Mouse (Mus musculus) left cerebral cortex, postnatal 4 days (tissue): ENCODE results near the gene Sytl1. TPM values are rescaled to one million over a fixed set of nuclear protein-coding genes. Genes with fewer than 3 reads are reported as not detected.

ENCODE experiments used
- DNase-seq: peaks from one replicate; pipeline ENCODE4 v3.0.0-alpha.2; 2022
- intact Hi-C: fragments of 180-260 bp; cut with DNase I; formaldehyde crosslinking; loops from one replicate; pipeline ENCODE4 v1.15.1; 2025
- total RNA-seq, 2 experiments: library from RNA; stranded (reverse); gene quantifications; 2 replicates each; pipeline ENCODE4 v1.2.3; 2021

Gene Sytl1
- total RNA-seq, 2 experiments from 2014 or later, result 0.42 to 0.44 TPM

GRCm38 (mm10) chr4:133218745-133219144 is 44.2 kb downstream of the Sytl1 start:
- no peak for DNase-seq
- intact Hi-C loops, result loop anchor here (5.0 to 10.0 kb wide), 2 partner anchors 79 to 204 kb away; partner anchors contain the start of gene Ahdc1

- peak; percentile 77 for DNase-seq
- intact Hi-C loops, result loop anchor here (5.0 to 10.0 kb wide), 2 partner anchors 80 to 203 kb away; partner anchors contain the start of gene Ahdc1
Measured at GRCm38 (mm10) chr4:133217641-133218040, 45.3 kb downstream of the Sytl1 start.

GRCm38 (mm10) chr4:133213661-133214060 is 49.3 kb downstream of the Sytl1 start:
- no peak for DNase-seq

GRCm38 (mm10) chr4:133213268-133213590 is 49.7 kb downstream of the Sytl1 start:
- no peak for DNase-seq
- intact Hi-C loops, result loop anchor here (10.0 kb wide), 1 partner anchor 198 kb away; the partner anchor contains the start of gene Ahdc1

More at GRCm38 (mm10) chr4:133213661-133214060, 49.3 kb downstream of the Sytl1 start:
- intact Hi-C loops, result loop anchor here (10.0 kb wide), 1 partner anchor 199 kb away; the partner anchor contains the start of gene Ahdc1

GRCm38 (mm10) chr4:133212562-133213267 is 50.2 kb downstream of the Sytl1 start:
- peak; percentile 89 for DNase-seq
- intact Hi-C loops, result loop anchor here (10.0 kb wide), 1 partner anchor 198 kb away; the partner anchor contains the start of gene Ahdc1

- intact Hi-C loops, result loop anchor here (10.0 kb wide), 1 partner anchor 197 kb away; the partner anchor contains the start of gene Ahdc1
- no peak for DNase-seq
Measured at GRCm38 (mm10) chr4:133211751-133212561, 51.0 kb downstream of the Sytl1 start, which contains the start of the genes Cd164l2 and Gpr3. Gene Cd164l2 (plus strand): TSS chr4:133212131. Gene Gpr3 (minus strand): TSS chr4:133212536.

- intact Hi-C loops, result loop anchor here (10.0 kb wide), 1 partner anchor 196 kb away; the partner anchor contains the start of gene Ahdc1
- DNase-seq, result no peak
Measured at GRCm38 (mm10) chr4:133210788-133211390, 52.0 kb downstream of the Sytl1 start.

GRCm38 (mm10) chr4:133210023-133210787 is 52.7 kb downstream of the Sytl1 start:
- intact Hi-C loops, result loop anchor here (10.0 kb wide), 1 partner anchor 195 kb away; the partner anchor contains the start of gene Ahdc1

GRCm38 (mm10) chr4:133209366-133209765 is 53.5 kb downstream of the Sytl1 start:
- intact Hi-C loops, result no loop called here
- DNase-seq, result peak; percentile 63

More at GRCm38 (mm10) chr4:133210023-133210787, 52.7 kb downstream of the Sytl1 start:
- peak; percentile 58 for DNase-seq

- no peak for DNase-seq
- intact Hi-C loops, result no loop called here
Measured at GRCm38 (mm10) chr4:133204379-133204778, 58.5 kb downstream of the Sytl1 start.

- DNase-seq, result no peak
- intact Hi-C loops, result no loop called here
Measured at GRCm38 (mm10) chr4:133203591-133203990, 59.3 kb downstream of the Sytl1 start.

Other genes starting within 250 kb of the Sytl1 start
- gene Wasf2, start 132.6 kb downstream of the Sytl1 start, total RNA-seq, result 10 to 100 TPM; 34.0 to 35.7 TPM
- 1 to 10 TPM in 1 of 2 experiments, under 1 TPM in 1; 0.72 to 1.8 TPM for gene Cd164l2, start 51.0 kb downstream of the Sytl1 start, total RNA-seq
- 1 to 10 TPM; 2.0 to 2.1 TPM for gene Gpr3, start 50.6 kb downstream of the Sytl1 start, total RNA-seq
- 1 to 10 TPM; 3.0 to 3.3 TPM for gene Map3k6, start 22.3 kb downstream of the Sytl1 start, total RNA-seq
- gene Tmem222, start 14.7 kb upstream of the Sytl1 start, total RNA-seq, result 10 to 100 TPM; 73.7 to 74.9 TPM
- 10 to 100 TPM; 52.0 to 52.9 TPM for gene Wdtc1, start 90.4 kb upstream of the Sytl1 start, total RNA-seq
- 10 to 100 TPM; 30.4 to 36.2 TPM for gene Slc9a1, start 106.6 kb upstream of the Sytl1 start, total RNA-seq
- gene Tent5b, start 217.0 kb upstream of the Sytl1 start, total RNA-seq, result not detected
- 10 to 100 TPM; 49.4 to 54.1 TPM for gene Trnp1, start 235.4 kb upstream of the Sytl1 start, total RNA-seq